Mouse (Mus musculus) C2C12 (cell line): ENCODE measurements around the gene Nop56. TPM values are rescaled to one million over a fixed set of nuclear protein-coding genes. Genes with fewer than 3 reads are reported as not detected.

Experiments
- H3K27me3 ChIP-seq: one replicate; pipeline ENCODE4 v1.6.1; 2011; ENCODE audit not compliant: control insufficient read depth, insufficient read depth, insufficient read length
- H3K36me3 ChIP-seq: one replicate; pipeline ENCODE4 v1.6.1; 2011; ENCODE audit not compliant: control insufficient read depth, insufficient read depth
- H3K4me3 ChIP-seq: one replicate; pipeline ENCODE4 v1.5.1; 2011; ENCODE audit warnings: mild to moderate bottlenecking, control low read depth; ENCODE audit not compliant: poor library complexity, insufficient read depth, severe bottlenecking
- H3K79me2 ChIP-seq: one replicate; pipeline ENCODE4 v1.6.1; 2011; ENCODE audit not compliant: control insufficient read depth, insufficient read depth
- H3K79me3 ChIP-seq: one replicate; pipeline ENCODE4 v1.6.1; 2011; ENCODE audit warnings: low read depth, control low read depth
- H3ac ChIP-seq: one replicate; pipeline ENCODE3; 2011; ENCODE audit warnings: low read depth; ENCODE audit not compliant: control insufficient read depth, insufficient read length
- CEBPB ChIP-seq: IDR thresholded peaks from one replicate; pipeline ENCODE4 v1.6.1; 2011; ENCODE audit warnings: low read depth, mild to moderate bottlenecking, control low read depth, moderate library complexity
- CTCF ChIP-seq: IDR thresholded peaks from one replicate; pipeline ENCODE4 v1.5.1; 2011; ENCODE audit not compliant: control insufficient read depth, insufficient read depth, insufficient read length
- FOSL1 ChIP-seq: IDR thresholded peaks from one replicate; pipeline ENCODE4 v1.8.0; 2011; ENCODE audit warnings: mild to moderate bottlenecking, low read length; ENCODE audit not compliant: poor library complexity, insufficient read depth, severe bottlenecking
- MAX ChIP-seq: IDR thresholded peaks from one replicate; pipeline ENCODE4 v1.6.1; 2011; ENCODE audit warnings: mild to moderate bottlenecking, control low read depth
- MYOD1 ChIP-seq: IDR thresholded peaks from one replicate; pipeline ENCODE4 v1.6.1; 2011; ENCODE audit warnings: low read depth; ENCODE audit not compliant: control insufficient read depth, insufficient read length
- MYOG ChIP-seq: IDR thresholded peaks from one replicate; pipeline ENCODE4 v1.6.1; 2011; ENCODE audit not compliant: control insufficient read depth, insufficient read length; ENCODE audit errors: extremely low read depth
- USF1 ChIP-seq: IDR thresholded peaks from one replicate; pipeline ENCODE4 v1.6.1; 2011; ENCODE audit warnings: low read depth, mild to moderate bottlenecking, control low read depth, moderate library complexity
- polyA plus RNA-seq: library from polyadenylated mRNA; unstranded; fragments of >200 nt; fragmentation: generic; extraction: Trizol; gene quantifications from one replicate; pipeline ENCODE4 v1.2.1, GENCODE M21; 2012; ENCODE audit warnings: missing spikeins

The Nop56 gene
- polyA plus RNA-seq, 1 experiment, result 293 TPM

DNA sequence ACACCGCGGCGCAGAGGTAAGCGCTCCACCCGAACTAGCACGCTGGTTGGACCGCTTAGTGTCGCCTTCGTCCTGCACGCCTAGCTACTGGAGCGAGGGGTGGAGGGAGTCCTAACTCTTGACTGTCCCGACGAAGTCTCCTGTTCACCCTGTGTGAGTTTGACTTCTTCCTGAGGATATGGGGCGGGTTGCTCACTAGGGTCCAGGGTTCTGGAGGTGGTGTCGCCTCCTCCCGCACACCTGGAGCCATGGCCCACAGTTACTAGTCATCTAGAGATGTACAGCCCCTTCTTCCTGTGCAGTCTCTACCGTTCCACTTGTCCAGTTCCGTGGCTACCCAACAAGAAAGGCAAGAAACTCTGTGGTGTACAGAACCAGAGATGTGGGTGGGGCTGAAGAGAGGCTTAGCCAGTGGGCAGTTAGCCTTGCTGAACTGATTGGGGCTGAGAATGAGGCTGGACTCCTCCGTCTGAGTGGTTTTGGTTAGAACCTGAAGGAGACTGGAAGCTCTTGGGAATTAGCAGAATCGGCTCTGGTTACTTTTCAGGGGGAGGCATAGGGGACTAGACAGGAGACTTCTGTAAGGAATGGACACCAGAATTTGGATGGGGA, 22.0 kb downstream of the Nop56 start:
- Histone ChIP-seq H3ac (no peak overlapping the region), H3K79me3 (no peaks in the 10 kb centered on the region), H3K27me3 (peaks cover 18% of the 10 kb centered on the region), H3K79me2 (no peaks in the 10 kb centered on the region), H3K36me3 (no peaks in the 10 kb centered on the region), H3K4me3 (no peak overlapping the region)
- TF ChIP-seq USF1, result no peak
- no peak for TF ChIP-seq MAX
- TF ChIP-seq MYOD1, result no peak
- TF ChIP-seq CEBPB, result no peak
- no peak for TF ChIP-seq MYOG
- TF ChIP-seq FOSL1, result no peak
- no peak for TF ChIP-seq CTCF

DNA sequence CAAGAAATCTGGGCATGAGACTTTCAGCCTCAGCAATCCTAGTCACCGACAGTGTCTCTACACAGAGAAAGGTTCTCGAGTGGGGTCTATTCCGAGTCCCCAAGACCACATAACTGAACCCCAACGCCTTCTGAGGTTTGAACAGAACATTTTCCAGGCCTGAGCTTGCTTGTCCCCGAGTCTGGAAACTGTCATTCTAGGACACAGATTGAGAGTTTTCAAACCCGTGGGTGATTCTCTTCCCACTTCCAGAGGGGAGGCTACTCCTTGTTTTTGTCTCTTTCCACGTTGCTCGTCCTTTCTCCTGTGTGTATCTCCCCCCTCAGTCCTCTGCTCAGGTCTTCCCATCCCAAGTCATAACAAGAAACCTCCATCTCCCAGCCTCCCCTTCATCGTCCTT, 23.4 kb downstream of the Nop56 start:
- Histone ChIP-seq H3K27me3 (peaks cover 18% of the 10 kb centered on the region), H3K79me2 (no peaks in the 10 kb centered on the region), H3ac (no peak overlapping the region), H3K4me3 (no peak overlapping the region), H3K79me3 (no peaks in the 10 kb centered on the region), H3K36me3 (no peaks in the 10 kb centered on the region)
- no peak for TF ChIP-seq MYOG
- TF ChIP-seq CEBPB, result no peak
- TF ChIP-seq USF1, result no peak
- no peak for TF ChIP-seq FOSL1
- no peak for TF ChIP-seq MAX
- no peak for TF ChIP-seq CTCF
- no peak for TF ChIP-seq MYOD1

DNA sequence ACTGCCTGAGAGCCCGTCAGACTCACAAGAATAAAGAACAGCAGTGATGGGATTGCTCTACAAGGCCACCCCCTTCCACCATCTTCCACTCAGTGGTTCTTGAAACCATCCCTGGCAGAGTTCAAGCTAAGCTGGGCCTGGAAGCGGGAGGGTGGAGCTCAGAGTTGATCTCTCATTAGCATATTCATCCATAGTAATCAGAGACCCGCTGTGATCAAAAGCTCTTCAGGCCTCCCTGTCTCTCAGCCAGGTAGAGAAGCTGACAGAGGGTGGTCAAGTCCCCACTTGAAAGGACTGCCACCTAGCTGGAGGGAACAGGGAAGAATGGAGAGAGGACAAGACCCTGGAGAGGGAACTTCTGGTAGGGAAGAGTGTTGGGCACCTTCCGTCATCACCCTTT, 28.8 kb downstream of the Nop56 start:
- TF ChIP-seq CEBPB, result no peak
- TF ChIP-seq MAX, result no peak
- TF ChIP-seq MYOD1, result no peak
- TF ChIP-seq CTCF, result no peak
- no peak for TF ChIP-seq FOSL1
- TF ChIP-seq MYOG, result no peak
- no peak for TF ChIP-seq USF1
- H3K79me2 ChIP-seq, result no peaks in the 10 kb centered on the region
- H3K36me3 ChIP-seq, result no peaks in the 10 kb centered on the region

DNA sequence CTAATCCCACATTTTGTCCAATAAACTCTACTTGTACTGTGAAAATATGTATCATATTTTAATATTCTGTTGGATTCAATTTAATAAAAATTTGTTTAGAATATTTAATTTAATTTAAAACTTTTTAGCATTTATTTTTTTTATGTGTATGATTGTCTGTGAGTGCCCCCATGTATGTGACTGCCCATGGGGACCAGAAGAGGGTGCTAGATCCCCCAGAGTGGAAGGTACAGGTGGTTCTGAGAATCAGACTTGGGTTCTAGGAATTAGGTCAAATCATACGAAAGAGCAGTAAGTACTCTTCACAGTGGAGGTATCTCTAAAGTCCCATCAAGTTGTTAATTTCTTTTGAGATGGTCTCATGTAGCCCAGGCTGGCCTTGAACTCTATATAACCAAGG, 52.8 kb downstream of the Nop56 start:
- no peak overlapping the region for H3K4me3 ChIP-seq

More for the DNA sequence above, 28.8 kb downstream of the Nop56 start:
- peaks cover under 1% of the 10 kb centered on the region for H3K27me3 ChIP-seq
- no peaks in the 10 kb centered on the region for H3K79me3 ChIP-seq
- H3ac ChIP-seq, result no peak overlapping the region
- no peak overlapping the region for H3K4me3 ChIP-seq

More for the DNA sequence above, 52.8 kb downstream of the Nop56 start:
- Histone ChIP-seq H3K79me3 (no peaks in the 10 kb centered on the region), H3K27me3 (peaks cover 16% of the 10 kb centered on the region), H3K79me2 (no peaks in the 10 kb centered on the region), H3K36me3 (no peaks in the 10 kb centered on the region), H3ac (no peak overlapping the region)
- TF ChIP-seq USF1 (no peak), MYOG (no peak), FOSL1 (no peak), MYOD1 (no peak), CEBPB (no peak), MAX (no peak), CTCF (no peak)

Other genes with a start within 250 kb of the Nop56 start
- not detected for gene Tgm6, start 162.0 kb upstream of the Nop56 start, polyA plus RNA-seq
- 585 TPM for gene Snrpb, start 95.0 kb upstream of the Nop56 start, polyA plus RNA-seq
- not detected for gene Tmc2, start 79.2 kb upstream of the Nop56 start, polyA plus RNA-seq
- 144 TPM for gene Idh3b, start 10.1 kb downstream of the Nop56 start, polyA plus RNA-seq
- gene Ebf4, start 20.7 kb downstream of the Nop56 start, polyA plus RNA-seq, result 0.07 TPM
- 0.20 TPM for gene Cpxm1, start 123.1 kb downstream of the Nop56 start, polyA plus RNA-seq
- gene Gm28372, start 130.8 kb downstream of the Nop56 start, polyA plus RNA-seq, result not detected
- not detected for gene 1700020A23Rik, start 130.8 kb downstream of the Nop56 start, polyA plus RNA-seq
- gene Tmem239, start 132.0 kb downstream of the Nop56 start, polyA plus RNA-seq, result 0.02 TPM
- gene Vps16, start 149.9 kb downstream of the Nop56 start, polyA plus RNA-seq, result 44.0 TPM
- gene Pced1a, start 150.3 kb downstream of the Nop56 start, polyA plus RNA-seq, result 15.4 TPM
- 31.6 TPM for gene Ptpra, start 175.8 kb downstream of the Nop56 start, polyA plus RNA-seq